Mouse (Mus musculus): ENCODE results near the gene Pnpla2.

DNA sequence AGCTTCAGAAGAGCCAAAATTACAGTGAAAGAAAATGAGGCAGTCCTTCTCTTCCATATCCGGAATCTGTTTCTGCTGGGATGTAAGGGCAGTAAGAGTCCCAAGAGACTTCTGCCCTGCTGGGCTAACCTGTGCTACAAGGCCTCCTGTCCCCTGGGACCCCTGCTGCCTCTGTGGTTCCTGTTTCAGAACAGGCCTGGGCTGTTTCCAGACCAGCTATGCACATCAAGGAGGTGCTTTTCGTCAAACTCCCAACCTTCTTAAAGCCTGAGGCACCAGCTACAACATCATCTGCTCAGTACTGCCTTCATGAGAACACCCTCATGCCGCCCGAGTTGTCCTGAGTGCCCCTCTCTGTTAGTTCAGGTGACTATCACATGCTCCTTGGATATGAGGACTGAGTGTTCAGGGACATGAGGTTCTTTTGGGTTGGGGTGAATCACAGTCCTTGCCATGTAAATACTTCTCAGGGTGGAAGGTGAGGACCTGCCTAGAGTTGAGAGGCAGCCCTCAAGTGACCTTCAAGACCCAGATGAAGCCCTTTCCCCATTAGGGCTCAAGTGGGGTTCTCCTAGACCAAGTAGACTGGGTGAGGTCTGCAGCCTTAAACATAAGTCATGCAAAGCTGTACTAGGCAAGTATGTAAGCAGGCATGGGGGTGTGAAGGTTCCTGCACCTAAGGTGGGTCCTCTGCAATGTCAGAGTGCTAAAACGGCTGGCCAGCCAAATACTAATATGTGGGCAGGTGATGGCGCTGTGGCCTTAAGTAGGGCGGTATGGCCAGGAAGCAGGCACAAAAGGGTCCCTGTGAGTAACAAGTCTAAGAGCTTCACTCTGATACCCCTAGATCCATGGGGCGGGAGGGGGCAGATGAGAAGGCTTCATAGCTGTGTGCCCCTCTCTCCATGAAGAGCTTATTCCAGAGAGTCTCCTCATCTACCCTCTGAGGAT, 37.0 kb upstream of the Pnpla2 start:
- TF ChIP-seq POLR2A (IDR thresholded peaks at IDR 0.05; ENCODE audit: insufficient read depth, low read depth, low read length), result no peak
- no peak for TF ChIP-seq CTCF (IDR thresholded peaks at IDR 0.05; ENCODE audit: insufficient read depth, low read depth, low read length)
